Mouse (Mus musculus) C2C12 (cell line): ENCODE results near the gene Rbms3.

Experiments used
- CEBPB ChIP-seq: IDR thresholded peaks from one replicate; pipeline ENCODE4 v1.6.1; 2011; ENCODE audit warnings: low read depth, mild to moderate bottlenecking, control low read depth, moderate library complexity
- CTCF ChIP-seq: IDR thresholded peaks from one replicate; pipeline ENCODE4 v1.5.1; 2011; ENCODE audit not compliant: control insufficient read depth, insufficient read depth, insufficient read length
- FOSL1 ChIP-seq: IDR thresholded peaks from one replicate; pipeline ENCODE4 v1.8.0; 2011; ENCODE audit warnings: mild to moderate bottlenecking, low read length; ENCODE audit not compliant: poor library complexity, insufficient read depth, severe bottlenecking
- MAX ChIP-seq: IDR thresholded peaks from one replicate; pipeline ENCODE4 v1.6.1; 2011; ENCODE audit warnings: mild to moderate bottlenecking, control low read depth
- USF1 ChIP-seq: IDR thresholded peaks from one replicate; pipeline ENCODE4 v1.6.1; 2011; ENCODE audit warnings: low read depth, mild to moderate bottlenecking, control low read depth, moderate library complexity

- TF ChIP-seq CTCF (no peak), CEBPB (no peak), MAX (no peak), USF1 (no peak), FOSL1 (no peak)
Observed at GRCm38 (mm10) chr9:116912493-116912847, 717.2 kb downstream of the Rbms3 start.
